Mouse (Mus musculus): ENCODE results near the gene Ankrd2. TPM values are rescaled to one million over a fixed set of nuclear protein-coding genes. Genes with fewer than 3 reads are reported as not detected.

Gene Ankrd2
- total and polyA plus RNA-seq, 3 experiments, result not detected

DNA sequence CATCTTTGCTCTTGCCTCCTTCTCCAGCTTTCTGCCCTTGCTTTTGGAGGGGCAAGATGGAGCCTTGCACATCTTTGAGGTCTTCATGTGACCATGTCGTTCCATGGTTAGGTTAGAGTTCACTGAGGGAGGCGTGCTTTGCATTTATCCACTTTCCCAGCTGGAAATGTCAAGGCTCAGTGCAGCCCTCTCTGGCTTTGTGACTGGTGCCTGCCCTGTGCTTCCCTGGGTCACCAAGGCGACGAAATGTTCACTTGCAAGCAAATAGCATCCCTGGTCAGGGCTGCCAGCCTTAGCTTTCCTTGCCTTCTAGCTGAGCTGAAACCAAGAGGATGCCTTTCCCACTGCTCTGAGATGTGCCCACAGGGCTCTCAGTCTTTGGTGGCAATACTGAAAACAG is 25.4 kb upstream of the Ankrd2 start:
- ATAC-seq (ENCODE audit: extremely low read depth, insufficient number of reproducible peaks, low FRiP score, poor library complexity, severe bottlenecking) (no peak), DNase-seq (ENCODE audit: low spot score) (no peak)
- Histone ChIP-seq H3K9me3 (replicated peaks) (no peaks in the 10 kb centered on the region), H3K4me1 (ENCODE audit: insufficient read depth, low read depth, low read length) (no peaks in the 10 kb centered on the region; the same call in 1 of the 2 replicates), H3K36me3 (replicated peaks) (no peaks in the 10 kb centered on the region), H3K27me3 (ENCODE audit: insufficient read depth, low read length) (peaks cover 14% of the 10 kb centered on the region; the same call in 1 of the 2 replicates), H3K4me3 (ENCODE audit: low read depth, low read length) (no peak overlapping the region)
- TF ChIP-seq CTCF (IDR thresholded peaks at IDR 0.05; ENCODE audit: low read depth, low read length) (no peak), TAL1 (conservative IDR thresholded peaks at IDR 0.05; ENCODE audit: low read depth, low read length) (no peak)

DNA sequence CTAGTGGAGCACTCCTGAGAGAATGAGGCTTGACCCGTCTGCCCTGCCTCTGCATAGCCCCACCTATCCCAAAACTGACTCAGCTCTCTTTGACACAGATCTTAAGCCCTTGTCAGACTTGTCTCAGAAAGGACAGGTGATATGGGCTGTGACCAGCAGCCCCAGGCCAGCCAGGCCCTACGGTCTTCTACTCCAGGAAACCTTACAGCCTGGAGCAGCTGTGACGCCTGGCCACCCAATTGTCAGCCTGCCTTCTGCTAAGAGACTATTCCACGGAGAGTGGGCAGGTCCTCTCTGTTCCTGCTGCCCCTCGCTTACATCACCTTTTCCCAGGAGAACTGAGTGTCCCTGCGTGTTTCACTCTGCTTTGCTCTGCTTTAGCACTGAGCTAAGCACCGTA is 24.7 kb upstream of the Ankrd2 start:
- no peaks in the 10 kb centered on the region for H3K4me1 ChIP-seq (ENCODE audit: insufficient read depth, low read depth, low read length)
- no peaks in the 10 kb centered on the region for H3K36me3 ChIP-seq (replicated peaks)
- TF ChIP-seq POLR2AphosphoS5 (IDR thresholded peaks at IDR 0.05; ENCODE audit: insufficient replicate concordance, low read depth, low read length) (no peak), TAL1 (conservative IDR thresholded peaks at IDR 0.05; ENCODE audit: low read depth, low read length) (no peak)
- no peak overlapping the region for H3K4me3 ChIP-seq (ENCODE audit: low read depth, low read length)
- H3K9me3 ChIP-seq (replicated peaks), result no peaks in the 10 kb centered on the region
- DNase-seq (ENCODE audit: low spot score), result no peak
- peaks cover 10% of the 10 kb centered on the region; the same call in 1 of the 2 replicates for H3K27me3 ChIP-seq (ENCODE audit: insufficient read depth, low read length)
- ATAC-seq (ENCODE audit: extremely low read depth, insufficient number of reproducible peaks, low FRiP score, poor library complexity, severe bottlenecking), result no peak

DNA sequence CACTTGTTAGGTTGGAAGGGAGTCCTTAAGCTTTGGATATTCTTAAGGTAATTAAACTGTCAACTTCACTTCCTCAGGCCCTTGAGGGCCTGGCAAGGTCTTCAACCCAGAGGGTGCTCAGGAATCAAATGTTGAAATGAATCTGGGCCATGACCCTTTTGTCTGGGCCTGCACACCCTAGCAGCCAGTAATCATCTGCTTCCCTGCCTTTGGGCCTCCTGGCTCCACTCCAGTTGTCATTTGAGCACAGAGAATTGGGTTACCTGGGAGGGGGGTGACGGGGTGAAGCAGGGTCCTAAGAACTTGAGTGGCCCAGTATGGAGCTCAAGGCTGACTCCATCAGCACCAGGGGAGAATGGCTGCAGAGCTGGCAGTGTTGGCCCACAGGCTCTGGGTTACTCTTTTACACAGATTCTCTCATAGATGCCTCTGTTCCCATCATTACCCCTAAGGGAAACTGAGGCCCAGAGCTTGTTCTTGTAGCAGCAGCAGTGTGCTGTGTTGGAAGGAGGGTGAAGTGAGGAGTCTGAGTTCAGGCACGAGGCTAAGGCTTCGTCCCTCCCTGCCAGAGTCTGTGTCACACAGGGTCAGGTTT is 21.5 kb upstream of the Ankrd2 start:
- Histone ChIP-seq H3K36me3 (replicated peaks) (no peaks in the 10 kb centered on the region), H3K9me3 (replicated peaks) (no peaks in the 10 kb centered on the region), H3K27me3 (ENCODE audit: insufficient read depth, low read length) (peaks cover 12% of the 10 kb centered on the region), H3K4me3 (ENCODE audit: low read depth, low read length) (no peak overlapping the region), H3K4me1 (ENCODE audit: insufficient read depth, low read depth, low read length) (no peaks in the 10 kb centered on the region)
- TF ChIP-seq GATA2 (IDR thresholded peaks at IDR 0.05; ENCODE audit: borderline replicate concordance, low read depth, low read length) (no peak), GATA1 (IDR thresholded peaks at IDR 0.05; ENCODE audit: borderline replicate concordance, low read length) (no peak), CTCF (IDR thresholded peaks at IDR 0.05; ENCODE audit: low read depth, low read length) (no peak), POLR2AphosphoS5 (IDR thresholded peaks at IDR 0.05; ENCODE audit: insufficient replicate concordance, low read depth, low read length) (no peak), TAL1 (conservative IDR thresholded peaks at IDR 0.05; ENCODE audit: low read depth, low read length) (no peak)
- DNase-seq (ENCODE audit: low spot score) (no peak), ATAC-seq (ENCODE audit: extremely low read depth, insufficient number of reproducible peaks, low FRiP score, poor library complexity, severe bottlenecking) (no peak)

DNA sequence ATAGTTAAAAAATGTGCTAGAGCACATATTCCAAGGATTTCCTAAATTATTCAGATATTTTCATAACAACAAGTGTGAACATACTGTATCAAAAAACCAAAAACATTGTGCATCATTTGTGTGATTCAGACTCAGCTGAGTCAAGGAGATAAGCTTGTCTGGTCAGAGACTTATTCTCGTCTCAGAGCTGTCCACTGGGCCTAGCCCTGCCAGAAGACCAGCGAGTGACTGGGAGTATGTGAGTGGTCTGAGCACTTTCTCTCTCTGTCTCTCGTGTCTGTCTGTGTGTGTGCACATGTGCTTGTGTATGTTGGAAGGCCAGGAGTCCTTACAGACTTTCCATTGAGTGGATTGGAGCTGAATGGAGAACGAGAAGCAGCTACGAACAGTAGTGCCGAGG is 20.8 kb upstream of the Ankrd2 start:
- H3K4me1 ChIP-seq (ENCODE audit: insufficient read depth, low read depth, low read length), result no peaks in the 10 kb centered on the region
- H3K9me3 ChIP-seq (replicated peaks), result no peaks in the 10 kb centered on the region
- no peak for DNase-seq (ENCODE audit: low spot score)
- TF ChIP-seq CTCF (IDR thresholded peaks at IDR 0.05; ENCODE audit: low read depth, low read length) (no peak), TAL1 (conservative IDR thresholded peaks at IDR 0.05; ENCODE audit: low read depth, low read length) (no peak), GATA1 (IDR thresholded peaks at IDR 0.05; ENCODE audit: borderline replicate concordance, low read length) (no peak), POLR2AphosphoS5 (IDR thresholded peaks at IDR 0.05; ENCODE audit: insufficient replicate concordance, low read depth, low read length) (no peak), GATA2 (IDR thresholded peaks at IDR 0.05; ENCODE audit: borderline replicate concordance, low read depth, low read length) (no peak)
- no peak overlapping the region for H3K4me3 ChIP-seq (ENCODE audit: low read depth, low read length)
- H3K36me3 ChIP-seq (replicated peaks), result no peaks in the 10 kb centered on the region
- peaks cover 16% of the 10 kb centered on the region for H3K27me3 ChIP-seq (ENCODE audit: insufficient read depth, low read length)
- no peak for ATAC-seq (ENCODE audit: extremely low read depth, insufficient number of reproducible peaks, low FRiP score, poor library complexity, severe bottlenecking)

DNA sequence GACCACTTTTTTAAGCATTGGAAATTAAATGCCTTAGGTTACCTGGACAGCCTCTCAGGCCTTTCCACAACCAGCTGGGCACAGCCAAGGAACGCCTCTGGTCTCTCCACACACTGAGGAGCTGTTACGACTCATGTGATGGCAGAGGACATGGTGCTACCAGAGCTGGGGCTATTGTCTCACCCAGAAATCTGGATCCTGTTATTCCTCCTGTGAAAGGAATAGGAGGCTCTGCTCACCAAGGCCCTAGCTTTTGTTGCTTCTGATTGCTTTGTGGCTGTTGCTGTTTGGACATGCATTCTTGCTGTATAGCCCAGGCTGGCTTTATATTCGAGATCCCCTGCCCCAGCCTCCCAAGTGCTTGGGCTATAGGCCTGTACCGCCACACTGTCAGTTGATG is 19.5 kb upstream of the Ankrd2 start:
- Histone ChIP-seq H3K4me3 (ENCODE audit: low read depth, low read length) (no peak overlapping the region), H3K4me1 (ENCODE audit: insufficient read depth, low read depth, low read length) (no peaks in the 10 kb centered on the region), H3K9me3 (replicated peaks) (no peaks in the 10 kb centered on the region), H3K27me3 (ENCODE audit: insufficient read depth, low read length) (peaks cover 10% of the 10 kb centered on the region), H3K36me3 (replicated peaks) (no peaks in the 10 kb centered on the region)
- DNase-seq (ENCODE audit: low spot score), result no peak
- no peak for TF ChIP-seq GATA2 (IDR thresholded peaks at IDR 0.05; ENCODE audit: borderline replicate concordance, low read depth, low read length)
- no peak for ATAC-seq (ENCODE audit: extremely low read depth, insufficient number of reproducible peaks, low FRiP score, poor library complexity, severe bottlenecking)

DNA sequence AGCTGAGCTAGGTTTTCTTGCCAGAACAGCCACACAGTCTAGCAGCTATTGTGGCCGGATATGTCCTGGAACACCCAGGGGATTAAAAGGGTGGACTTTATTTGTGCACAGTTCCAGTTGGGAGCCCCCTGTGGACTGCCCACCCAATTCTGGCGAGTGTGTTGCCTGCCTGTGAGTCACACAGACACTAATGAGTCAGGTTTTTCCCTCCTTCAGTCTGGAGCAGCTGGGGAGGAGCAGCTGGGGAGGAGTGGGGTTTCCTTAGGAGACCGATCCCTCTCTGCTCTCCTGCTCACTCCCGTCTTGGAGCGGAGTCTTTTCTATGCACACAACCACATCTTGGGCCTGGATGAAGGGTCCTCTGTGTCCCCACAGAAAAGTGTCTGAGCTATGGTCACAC is 19.0 kb upstream of the Ankrd2 start:
- ATAC-seq (ENCODE audit: extremely low read depth, insufficient number of reproducible peaks, low FRiP score, poor library complexity, severe bottlenecking) (no peak), DNase-seq (ENCODE audit: low spot score) (no peak)
- Histone ChIP-seq H3K4me1 (ENCODE audit: insufficient read depth, low read depth, low read length) (peaks cover 4% of the 10 kb centered on the region; the same call in 1 of the 2 replicates), H3K4me3 (ENCODE audit: low read depth, low read length) (no peak overlapping the region), H3K36me3 (replicated peaks) (no peaks in the 10 kb centered on the region), H3K27me3 (ENCODE audit: insufficient read depth, low read length) (peaks cover 13% of the 10 kb centered on the region), H3K9me3 (replicated peaks) (no peaks in the 10 kb centered on the region)
- no peak for TF ChIP-seq POLR2AphosphoS5 (IDR thresholded peaks at IDR 0.05; ENCODE audit: insufficient replicate concordance, low read depth, low read length)
- no peak for TF ChIP-seq CTCF (IDR thresholded peaks at IDR 0.05; ENCODE audit: low read depth, low read length)
- TF ChIP-seq GATA1 (IDR thresholded peaks at IDR 0.05; ENCODE audit: borderline replicate concordance, low read length), result no peak
- TF ChIP-seq TAL1 (conservative IDR thresholded peaks at IDR 0.05; ENCODE audit: low read depth, low read length), result no peak
- TF ChIP-seq GATA2 (IDR thresholded peaks at IDR 0.05; ENCODE audit: borderline replicate concordance, low read depth, low read length), result no peak
